In the genomic region with DNA sequence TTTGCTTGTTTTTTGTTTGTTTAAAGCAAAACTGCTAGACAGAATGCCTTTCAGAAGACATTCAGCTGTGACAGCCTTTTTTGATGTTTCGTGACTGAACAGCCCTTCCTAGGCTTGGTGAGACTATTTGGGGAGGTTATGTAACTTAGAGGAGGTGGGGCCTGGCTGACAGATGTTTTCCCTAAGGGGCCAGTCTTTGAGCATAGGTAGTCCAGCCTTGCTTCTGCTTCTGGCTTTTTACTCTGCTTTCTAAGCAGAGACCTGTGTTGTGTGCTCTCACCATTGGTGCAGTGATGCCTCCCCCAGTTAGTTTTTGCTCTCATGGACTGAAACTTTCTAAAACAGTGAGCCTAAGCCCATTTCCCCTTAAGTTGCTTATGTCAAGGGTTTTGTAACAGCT, we compare ENCODE assay signal across 19 mouse cellular contexts. TPM values are rescaled to one million over a fixed set of nuclear protein-coding genes. Genes with fewer than 3 reads are reported as not detected.
DNase-seq lines count a peak whose midpoint lies in the region; ATAC-seq and TF ChIP-seq lines count a peak whose summit lies in the region.
"Had no signal": no experiment of that assay in that cellular context is flagged by ENCODE, and none has a peak within 500 bp of the region (broad histone marks: within the 10 kb centered on the region; RNA-seq: fewer than 3 reads in every experiment).

No protein-coding gene starts in this region.

- H3K36me3 ChIP-seq in liver, embryonic 16.5 days (ENCODE audit: control insufficient read depth, insufficient read depth): no peaks in the 10 kb centered on the region
- H3K36me3 ChIP-seq in thymus, adult 2 months (ENCODE audit: control insufficient read depth, insufficient read depth, low read length): no peaks in the 10 kb centered on the region
- H3K36me3 ChIP-seq: forebrain, embryonic 15.5 days; limb, embryonic 13.5 days; neural tube, embryonic 15.5 days had no signal

- peak overlapping the region; percentile 60 for H3K9ac ChIP-seq in liver, embryonic 16.5 days (ENCODE audit: low read depth, low read length)
- H3K9ac ChIP-seq: forebrain, embryonic 15.5 days; limb, embryonic 13.5 days; neural tube, embryonic 15.5 days had no signal

- no peaks in the 10 kb centered on the region for H3K9me3 ChIP-seq in liver, embryonic 16.5 days (replicated peaks; ENCODE audit: control insufficient read depth, low read length)
- H3K9me3 ChIP-seq: forebrain, embryonic 15.5 days; limb, embryonic 13.5 days; neural tube, embryonic 15.5 days had no signal

- H3K4me3 ChIP-seq in liver, embryonic 16.5 days (ENCODE audit: low read depth, low read length): peak overlapping the region; percentile 21; the same call in 1 of the 2 replicates
- H3K4me3 ChIP-seq in thymus, adult 2 months (ENCODE audit: control insufficient read depth, insufficient read depth, low read length): no peak overlapping the region
- H3K4me3 ChIP-seq: forebrain, embryonic 15.5 days; limb, embryonic 13.5 days; myocyte; neural tube, embryonic 15.5 days had no signal

- peak overlapping the region; percentile 96 for H3K27ac ChIP-seq in liver, embryonic 16.5 days (ENCODE audit: low read length)
- H3K27ac ChIP-seq in thymus, adult 2 months (ENCODE audit: control insufficient read depth, insufficient read depth, low read length): no peak overlapping the region
- H3K27ac ChIP-seq: forebrain, embryonic 15.5 days; limb, embryonic 13.5 days; neural tube, embryonic 15.5 days had no signal

- peaks cover 33% of the 10 kb centered on the region for H3K4me1 ChIP-seq in liver, embryonic 16.5 days (ENCODE audit: control insufficient read depth, low read depth, low read length)
- H3K4me1 ChIP-seq in thymus, adult 2 months (replicated peaks; ENCODE audit: control insufficient read depth, insufficient read depth, low read length): no peaks in the 10 kb centered on the region

- peak; percentile 31 for ATAC-seq in granulocyte monocyte progenitor cell, adult 5-6 weeks (replicated peaks; ENCODE audit: poor library complexity, severe bottlenecking)
- ATAC-seq in liver, embryonic 16.5 days (ENCODE audit: low read depth): peak; percentile 65
- ATAC-seq: forebrain, embryonic 15.5 days; hindbrain, embryonic 16.5 days; intestine, postnatal 0 days; lung, postnatal 0 days had no signal

- no peak for TF ChIP-seq CTCF in thymus, adult 2 months (IDR thresholded peaks at IDR 0.05; ENCODE audit: borderline replicate concordance, control insufficient read depth, extremely low read depth, insufficient read depth, low read length, poor library complexity)

- TF ChIP-seq POLR2A in thymus, adult 2 months (IDR thresholded peaks at IDR 0.05; ENCODE audit: control insufficient read depth, extremely low read depth, insufficient read depth, low read length, poor library complexity): no peak

- peak overlapping the region; percentile 52 for H3K4me2 ChIP-seq in liver, embryonic 16.5 days (ENCODE audit: low read depth, low read length)
- H3K4me2 ChIP-seq: forebrain, embryonic 15.5 days; limb, embryonic 13.5 days; neural tube, embryonic 15.5 days had no signal

- DNase-seq in embryo, embryonic 10.5 days (ENCODE audit: low spot score): peak; percentile 14
- DNase-seq in embryo, embryonic 11 days: no peak
- peak; percentile 25 for DNase-seq in 3T3-L1 (ENCODE audit: low read depth, low spot score)
- DNase-seq in ovary, postnatal 14 days (ENCODE audit: low spot score): no peak
- no peak for DNase-seq in spleen, adult 18-20 months
- no peak for DNase-seq in thymus, adult 2 months
- DNase-seq: cerebellum, adult 8-10 months; midbrain, embryonic 14.5 days; right cerebral cortex, postnatal 25 days; thymus, postnatal 25 days had no signal

- WGBS in liver, embryonic 16.5 days (ENCODE audit: insufficient replicate concordance): 50% methylated on average over 1 of the region's 1 CpGs
- WGBS in thymus, adult 2 months: 86% methylated on average over 1 of the region's 1 CpGs

- H3K27me3 ChIP-seq in liver, embryonic 16.5 days (ENCODE audit: control insufficient read depth, insufficient read depth, low read depth, low read length): no peaks in the 10 kb centered on the region
- H3K27me3 ChIP-seq in thymus, adult 2 months (ENCODE audit: control insufficient read depth, insufficient read depth, low read length): no peaks in the 10 kb centered on the region
- H3K27me3 ChIP-seq: forebrain, embryonic 15.5 days; limb, embryonic 13.5 days; neural tube, embryonic 15.5 days had no signal

RNA-seq across cellular contexts. Expression of gene Ube2e3, which starts 14.1 kb away (rescaled TPM):
- total RNA-seq in granulocyte monocyte progenitor cell, adult 5-6 weeks (2014; fragmentation: Nextera tagmentation): 50.5 and 62.7 TPM in 2 replicates
- total RNA-seq in granulocyte monocyte progenitor cell, adult 5-6 weeks (2017): 39.7 and 40.2 TPM in 2 replicates
- polyA plus RNA-seq in liver, embryonic 16.5 days (2015; fragmentation: Nextera tagmentation; extraction: Ambion mirVana): 79.7 and 82.5 TPM in 2 replicates
- polyA plus RNA-seq in thymus, adult 2 months (2012; rRNA removed): 37.3 and 61.8 TPM in 2 replicates

Comparison
In these comparisons a context has a peak if more than half of its experiments do, and no peak if none do; other contexts are left out.
1. DNase-seq: peak in embryo, embryonic 10.5 days (single experiment) and 3T3-L1 (single experiment); none in embryo, embryonic 11 days (single experiment), ovary, postnatal 14 days (single experiment), spleen, adult 18-20 months (0 of 2) and thymus, adult 2 months (single experiment).